Mouse (Mus musculus): ENCODE data around the gene Dnajc19. TPM values are rescaled to one million over a fixed set of nuclear protein-coding genes. Genes with fewer than 3 reads are reported as not detected.

Gene Dnajc19
- total and polyA plus RNA-seq, 3 experiments = 125 to 149 (median 129) TPM

DNA sequence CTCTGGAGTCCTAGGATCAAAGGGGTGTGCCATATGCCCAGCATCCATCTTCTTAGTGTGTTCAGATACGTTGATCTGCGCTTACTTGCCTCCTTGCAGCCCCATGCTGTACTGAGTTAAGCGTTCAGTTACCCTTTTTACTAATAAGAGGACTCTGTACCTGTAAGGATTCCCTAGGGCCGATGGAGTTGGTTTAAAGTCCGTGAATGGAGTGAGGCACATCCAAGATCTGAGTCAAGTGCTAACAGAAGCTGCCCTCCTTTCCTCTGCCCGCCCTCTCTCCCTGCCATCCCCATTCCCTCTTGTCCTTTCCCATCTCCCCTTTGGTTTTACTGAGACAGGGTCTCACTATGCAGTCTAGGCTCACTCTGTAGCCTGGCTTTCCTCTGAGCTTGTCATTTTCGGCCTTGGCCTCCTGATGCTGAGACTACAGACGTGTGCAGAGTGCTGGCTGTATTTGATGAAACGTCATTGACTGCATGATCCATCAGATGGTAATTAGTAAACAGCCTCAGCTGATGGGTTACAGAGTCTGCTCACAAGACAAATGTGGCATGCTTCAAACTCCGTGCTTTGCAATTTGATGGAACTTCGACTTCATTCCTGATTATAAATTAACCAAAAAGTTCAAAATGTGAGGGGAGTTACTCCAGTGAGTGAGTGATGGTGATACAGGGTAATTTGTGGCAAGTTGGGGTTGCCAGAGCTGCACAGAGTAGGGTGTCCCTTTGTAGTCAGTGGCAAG lies 31.0 kb upstream of the Dnajc19 start:
- no peak overlapping the region for H3K4me3 ChIP-seq
- no peaks in the 10 kb centered on the region for H3K4me1 ChIP-seq (ENCODE audit: control insufficient read depth, insufficient read depth, low read length)
- intact Hi-C loops (cut with DNase I) = no loop called here
- H3K9ac ChIP-seq (ENCODE audit: low read depth, low read length) = no peak overlapping the region
- no peak overlapping the region for H3K27ac ChIP-seq
- no peaks in the 10 kb centered on the region for H3K79me2 ChIP-seq (replicated peaks; ENCODE audit: control insufficient read depth, insufficient read depth, low read length)
- no peak for DNase-seq
- WGBS = 68% methylated on average over 11 of the region's 11 CpGs
- TF ChIP-seq CTCF (IDR thresholded peaks at IDR 0.05) = no peak
- no peak for TF ChIP-seq EP300 (IDR thresholded peaks at IDR 0.05; ENCODE audit: insufficient read depth, low read depth, low read length)
- TF ChIP-seq POLR2A (IDR thresholded peaks at IDR 0.05; ENCODE audit: insufficient read depth, low read depth, low read length) = no peak
- H3K36me3 ChIP-seq (ENCODE audit: control insufficient read depth, insufficient read depth, low read length) = no peaks in the 10 kb centered on the region
- no peaks in the 10 kb centered on the region for H3K27me3 ChIP-seq (ENCODE audit: control insufficient read depth, insufficient read depth, low read length)

GRCm38 (mm10) chr3:34107631-34108030 lies 26.5 kb upstream of the Dnajc19 start:
- Histone ChIP-seq H3K36me3 (ENCODE audit: control insufficient read depth, insufficient read depth, low read length) (no peaks in the 10 kb centered on the region), H3K4me3 (no peak overlapping the region), H3K9ac (ENCODE audit: low read depth, low read length) (no peak overlapping the region), H3K27me3 (ENCODE audit: control insufficient read depth, insufficient read depth, low read length) (no peaks in the 10 kb centered on the region), H3K27ac (no peak overlapping the region), H3K79me2 (replicated peaks; ENCODE audit: control insufficient read depth, insufficient read depth, low read length) (no peaks in the 10 kb centered on the region), H3K4me1 (ENCODE audit: control insufficient read depth, insufficient read depth, low read length) (no peaks in the 10 kb centered on the region)
- intact Hi-C loops (cut with DNase I) = no loop called here
- DNase-seq = no peak
- WGBS = 38% methylated on average over 3 of the region's 3 CpGs
- TF ChIP-seq EP300 (IDR thresholded peaks at IDR 0.05; ENCODE audit: insufficient read depth, low read depth, low read length) = no peak
- TF ChIP-seq CTCF (IDR thresholded peaks at IDR 0.05) = no peak
- no peak for TF ChIP-seq POLR2A (IDR thresholded peaks at IDR 0.05; ENCODE audit: insufficient read depth, low read depth, low read length)

GRCm38 (mm10) chr3:34106421-34106820 lies 25.3 kb upstream of the Dnajc19 start:
- Histone ChIP-seq H3K4me3 (no peak overlapping the region), H3K27me3 (ENCODE audit: control insufficient read depth, insufficient read depth, low read length) (no peaks in the 10 kb centered on the region), H3K27ac (no peak overlapping the region), H3K79me2 (replicated peaks; ENCODE audit: control insufficient read depth, insufficient read depth, low read length) (no peaks in the 10 kb centered on the region), H3K9ac (ENCODE audit: low read depth, low read length) (no peak overlapping the region), H3K4me1 (ENCODE audit: control insufficient read depth, insufficient read depth, low read length) (no peaks in the 10 kb centered on the region), H3K36me3 (ENCODE audit: control insufficient read depth, insufficient read depth, low read length) (no peaks in the 10 kb centered on the region)
- 11% methylated on average over 9 of the region's 9 CpGs for WGBS
- intact Hi-C loops (cut with DNase I) = no loop called here
- TF ChIP-seq POLR2A (IDR thresholded peaks at IDR 0.05; ENCODE audit: insufficient read depth, low read depth, low read length) = no peak
- TF ChIP-seq CTCF (IDR thresholded peaks at IDR 0.05) = no peak
- no peak for TF ChIP-seq EP300 (IDR thresholded peaks at IDR 0.05; ENCODE audit: insufficient read depth, low read depth, low read length)
- DNase-seq = no peak

DNA sequence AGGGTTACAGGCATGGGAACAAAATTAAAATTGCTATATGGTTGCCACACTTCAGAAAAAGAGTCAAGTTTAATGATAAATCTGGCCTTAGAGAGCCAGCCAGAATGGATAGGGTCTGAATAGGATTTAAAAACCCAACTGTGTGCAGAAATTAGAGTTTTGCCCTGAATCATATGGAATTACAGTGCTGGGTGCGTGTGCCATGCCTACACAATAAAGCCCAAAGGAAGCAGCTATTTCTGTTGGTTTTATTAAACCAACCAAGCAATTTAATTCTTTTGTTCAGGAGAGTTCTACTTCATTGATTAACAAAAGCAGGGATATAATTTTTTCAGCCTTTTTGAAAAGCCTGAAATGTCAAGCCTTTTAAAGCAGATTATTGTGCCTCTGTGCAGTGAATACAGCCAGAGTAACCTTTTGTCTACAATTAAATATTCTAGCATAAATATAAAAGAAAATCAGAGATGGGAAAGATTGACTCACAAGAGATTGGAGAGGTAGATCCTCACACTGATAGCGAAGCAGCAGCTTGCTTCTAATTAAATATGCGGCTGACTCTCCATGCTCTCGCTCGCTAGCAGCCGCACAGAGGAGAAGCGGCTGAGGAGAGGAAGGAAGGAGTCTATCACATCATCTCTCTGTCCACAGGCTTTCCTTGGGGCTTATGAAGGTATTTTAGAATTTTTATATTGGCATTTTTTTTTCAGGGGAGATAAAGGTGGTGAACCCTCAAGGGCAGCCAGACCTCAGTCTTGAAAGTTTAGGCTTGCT lies 23.0 kb upstream of the Dnajc19 start:
- Histone ChIP-seq H3K79me2 (replicated peaks; ENCODE audit: control insufficient read depth, insufficient read depth, low read length) (no peaks in the 10 kb centered on the region), H3K9ac (ENCODE audit: low read depth, low read length) (no peak overlapping the region), H3K27me3 (ENCODE audit: control insufficient read depth, insufficient read depth, low read length) (no peaks in the 10 kb centered on the region), H3K4me3 (no peak overlapping the region), H3K4me1 (ENCODE audit: control insufficient read depth, insufficient read depth, low read length) (no peaks in the 10 kb centered on the region), H3K27ac (no peak overlapping the region), H3K36me3 (ENCODE audit: control insufficient read depth, insufficient read depth, low read length) (no peaks in the 10 kb centered on the region)
- intact Hi-C loops (cut with DNase I) = no loop called here
- DNase-seq = no peak
- WGBS = 51% methylated on average over 7 of the region's 7 CpGs
- TF ChIP-seq POLR2A (IDR thresholded peaks at IDR 0.05; ENCODE audit: insufficient read depth, low read depth, low read length) (no peak), EP300 (IDR thresholded peaks at IDR 0.05; ENCODE audit: insufficient read depth, low read depth, low read length) (no peak), CTCF (IDR thresholded peaks at IDR 0.05) (no peak)

- no peak for DNase-seq
- 76% methylated on average over 2 of the region's 2 CpGs for WGBS
These were observed 21.8 kb upstream of the Dnajc19 start for GRCm38 (mm10) chr3:34102891-34103290.

DNA sequence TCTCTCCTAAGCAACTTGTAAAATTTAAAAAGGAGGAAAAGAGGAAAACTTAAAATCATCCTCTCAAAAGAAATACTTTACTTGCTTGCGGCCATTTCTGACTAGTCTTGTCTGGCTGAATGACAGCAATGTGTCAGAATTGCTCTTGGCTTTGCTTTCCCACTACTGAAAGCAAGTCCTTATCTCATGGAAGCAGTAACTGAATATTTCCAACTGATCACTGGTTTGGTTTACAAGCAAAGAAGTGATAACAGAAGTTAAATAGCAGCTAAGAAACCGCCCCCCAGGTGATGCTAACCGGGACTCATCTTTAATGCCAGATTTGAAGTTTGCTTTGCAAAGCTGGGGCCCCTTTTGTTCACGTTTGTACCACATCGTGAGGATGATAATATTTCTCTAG lies 2.5 kb upstream of the Dnajc19 start:
- H3K27me3 ChIP-seq (ENCODE audit: control insufficient read depth, insufficient read depth, low read length) = no peaks in the 10 kb centered on the region
- WGBS = 73% methylated on average over 5 of the region's 5 CpGs
- no peak for TF ChIP-seq POLR2A (IDR thresholded peaks at IDR 0.05; ENCODE audit: insufficient read depth, low read depth, low read length)

More at GRCm38 (mm10) chr3:34102891-34103290, 21.8 kb upstream of the Dnajc19 start:
- Histone ChIP-seq H3K79me2 (replicated peaks; ENCODE audit: control insufficient read depth, insufficient read depth, low read length) (no peaks in the 10 kb centered on the region), H3K27me3 (ENCODE audit: control insufficient read depth, insufficient read depth, low read length) (no peaks in the 10 kb centered on the region), H3K4me1 (ENCODE audit: control insufficient read depth, insufficient read depth, low read length) (no peaks in the 10 kb centered on the region), H3K9ac (ENCODE audit: low read depth, low read length) (no peak overlapping the region), H3K4me3 (no peak overlapping the region), H3K36me3 (ENCODE audit: control insufficient read depth, insufficient read depth, low read length) (no peaks in the 10 kb centered on the region), H3K27ac (no peak overlapping the region)
- intact Hi-C loops (cut with DNase I) = no loop called here
- TF ChIP-seq CTCF (IDR thresholded peaks at IDR 0.05) (no peak), POLR2A (IDR thresholded peaks at IDR 0.05; ENCODE audit: insufficient read depth, low read depth, low read length) (no peak), EP300 (IDR thresholded peaks at IDR 0.05; ENCODE audit: insufficient read depth, low read depth, low read length) (no peak)

More for the DNA sequence above, 2.5 kb upstream of the Dnajc19 start:
- Histone ChIP-seq H3K4me1 (ENCODE audit: control insufficient read depth, insufficient read depth, low read length) (peaks cover 5% of the 10 kb centered on the region), H3K79me2 (replicated peaks; ENCODE audit: control insufficient read depth, insufficient read depth, low read length) (no peaks in the 10 kb centered on the region), H3K9ac (ENCODE audit: low read depth, low read length) (no peak overlapping the region), H3K36me3 (ENCODE audit: control insufficient read depth, insufficient read depth, low read length) (peaks cover 3% of the 10 kb centered on the region), H3K27ac (no peak overlapping the region), H3K4me3 (no peak overlapping the region)
- intact Hi-C loops (cut with DNase I) = loop anchor here (10.0 kb wide), 2 partner anchors 129 to 279 kb away; no protein-coding TSS in a partner anchor
- no peak for DNase-seq

Data from heart, adult 2 months (tissue).